Mouse (Mus musculus) heart, embryonic 16.5 days (tissue): Measurements from ENCODE around the gene Ndufb10. TPM values are rescaled to one million over a fixed set of nuclear protein-coding genes. Genes with fewer than 3 reads are reported as not detected.
A peak's percentile ranks its signal among the peaks of the same experiment; 100 is the strongest.

Source experiments
- ATAC-seq: fragments of 200-750 bp; cut with Nextera tagmentation; replicated peaks from 2 replicates; pipeline ENCODE4 v1.8.0; 2017; ENCODE audit warnings: moderate number of reproducible peaks; ENCODE audit not compliant: insufficient read depth, low FRiP score; ENCODE audit errors: extremely low read depth
- H3K27ac ChIP-seq: fragments of 300-500 bp; sonication (generic); 2 replicates; pipeline ENCODE4 v1.5.1; 2014; ENCODE audit warnings: mild to moderate bottlenecking, low read length, control low read depth, moderate library complexity
- H3K27me3 ChIP-seq: fragments of 300-500 bp; sonication (generic); 2 replicates; pipeline ENCODE4 v1.6.1; 2014; ENCODE audit warnings: low read length, mixed read lengths; ENCODE audit not compliant: control insufficient read depth, insufficient read depth
- H3K36me3 ChIP-seq: fragments of 300-500 bp; sonication (generic); 2 replicates; pipeline ENCODE4 v1.6.1; 2014; ENCODE audit not compliant: control insufficient read depth, insufficient read depth
- H3K4me1 ChIP-seq: fragments of 300-500 bp; sonication (generic); 2 replicates; pipeline ENCODE4 v1.6.1; 2014; ENCODE audit warnings: low read length, mixed read lengths; ENCODE audit not compliant: control insufficient read depth, insufficient read depth
- H3K4me2 ChIP-seq: fragments of 300-500 bp; sonication (generic); 2 replicates; pipeline ENCODE4 v1.6.1; 2014; ENCODE audit warnings: low read depth, mild to moderate bottlenecking, control low read depth, low read length
- H3K4me3 ChIP-seq: fragments of 300-500 bp; sonication (generic); 2 replicates; pipeline ENCODE4 v1.5.1; 2014; ENCODE audit warnings: mild to moderate bottlenecking, control low read depth, low read length
- H3K9ac ChIP-seq: fragments of 300-500 bp; sonication (generic); 2 replicates; pipeline ENCODE4 v1.6.1; 2014; ENCODE audit warnings: low read length, control low read depth
- H3K9me3 ChIP-seq: fragments of 300-500 bp; sonication (generic); replicated peaks from 2 replicates; pipeline ENCODE4 v1.6.1; 2016; ENCODE audit warnings: low read length; ENCODE audit not compliant: control insufficient read depth
- WGBS: fragments of 180-500 bp; shearing (Covaris S2); extraction: QIAGEN DNeasy Blood & Tissue Kit; methylation state at CpG from one replicate; pipeline ENCODE4 v1.1.7; 2014; 5-methylcytosine and 5-hydroxymethylcytosine counted together
- polyA plus RNA-seq: library from polyadenylated mRNA; unstranded; fragments of >200 nt; fragmentation: Nextera tagmentation; extraction: Ambion mirVana; gene quantifications from 2 replicates; pipeline ENCODE4 v1.2.1, GENCODE M21; 2015

The Ndufb10 gene
- polyA plus RNA-seq, 1 experiment from 2014 or later: 615 TPM

DNA sequence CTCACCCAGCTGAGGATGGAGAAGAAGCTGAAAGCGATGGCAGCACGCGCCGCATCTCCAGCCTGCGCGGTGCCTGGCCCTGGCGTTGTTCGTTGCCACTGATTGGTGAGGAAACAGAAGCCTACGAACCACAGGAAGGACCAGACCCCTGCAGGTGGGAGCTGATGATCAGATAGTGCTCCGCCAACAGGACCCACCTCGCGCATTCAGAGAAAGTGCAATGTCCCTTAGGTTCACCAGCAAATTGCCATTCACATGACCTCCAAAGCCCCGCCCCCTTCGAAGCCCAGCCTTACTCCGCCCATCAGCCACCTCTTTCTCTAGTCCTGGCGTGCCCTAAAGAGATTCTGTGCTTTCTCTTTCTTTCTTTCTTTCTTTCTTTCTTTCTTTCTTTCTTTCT lies 37.8 kb downstream of the Ndufb10 start:
- ATAC-seq: no peak
- H3K27ac ChIP-seq: no peak overlapping the region
- no peak overlapping the region for H3K4me3 ChIP-seq
- H3K9ac ChIP-seq: no peak overlapping the region
- H3K9me3 ChIP-seq: no peaks in the 10 kb centered on the region
- peaks cover 31% of the 10 kb centered on the region for H3K27me3 ChIP-seq
- WGBS: 27% methylated on average over 16 of the region's 16 CpGs
- peaks cover 6% of the 10 kb centered on the region for H3K36me3 ChIP-seq
- peak overlapping the region; percentile 36; the same call in 1 of the 2 replicates for H3K4me2 ChIP-seq
- H3K4me1 ChIP-seq: peaks cover 15% of the 10 kb centered on the region

DNA sequence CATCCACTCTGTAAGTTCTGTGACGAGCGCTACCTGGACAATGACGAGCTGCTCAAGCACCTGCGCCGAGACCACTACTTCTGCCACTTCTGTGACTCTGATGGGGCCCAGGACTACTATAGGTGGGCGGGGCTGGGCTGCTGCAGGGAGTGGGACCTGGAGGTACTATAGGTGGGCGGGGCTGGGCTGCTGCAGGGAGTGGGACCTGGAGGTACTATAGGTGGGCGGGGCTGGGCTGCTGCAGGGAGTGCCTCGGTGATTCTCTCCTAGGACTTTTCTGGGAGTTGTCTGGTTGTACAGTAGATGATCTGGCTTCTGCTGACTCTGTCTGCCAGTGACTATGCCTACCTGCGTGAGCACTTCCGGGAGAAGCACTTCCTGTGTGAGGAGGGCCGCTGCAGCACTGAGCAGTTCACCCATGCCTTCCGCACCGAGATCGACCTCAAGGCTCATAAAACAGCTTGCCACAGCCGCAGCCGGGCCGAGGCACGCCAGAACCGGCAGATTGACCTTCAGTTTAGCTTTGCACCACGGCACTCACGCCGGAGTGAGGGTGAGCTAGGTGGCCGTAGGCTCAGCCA lies 46.7 kb downstream of the Ndufb10 start:
- peaks cover 5% of the 10 kb centered on the region for H3K4me1 ChIP-seq
- H3K9ac ChIP-seq: no peak overlapping the region
- H3K9me3 ChIP-seq: no peaks in the 10 kb centered on the region
- WGBS: 90% methylated on average over 24 of the region's 24 CpGs
- no peak overlapping the region for H3K27ac ChIP-seq
- H3K4me2 ChIP-seq: no peak overlapping the region
- peaks cover 41% of the 10 kb centered on the region for H3K36me3 ChIP-seq
- H3K27me3 ChIP-seq: no peaks in the 10 kb centered on the region
- H3K4me3 ChIP-seq: no peak overlapping the region
- ATAC-seq: no peak

GRCm38 (mm10) chr17:24676877-24677276 lies 47.4 kb downstream of the Ndufb10 start:
- ATAC-seq: no peak
- Histone ChIP-seq H3K27me3 (no peaks in the 10 kb centered on the region), H3K9me3 (no peaks in the 10 kb centered on the region), H3K4me2 (no peak overlapping the region), H3K4me1 (peaks cover 11% of the 10 kb centered on the region), H3K4me3 (no peak overlapping the region), H3K9ac (no peak overlapping the region), H3K36me3 (peaks cover 37% of the 10 kb centered on the region), H3K27ac (no peak overlapping the region)
- WGBS: 92% methylated on average over 5 of the region's 5 CpGs

- Histone ChIP-seq H3K9me3 (no peaks in the 10 kb centered on the region), H3K4me3 (no peak overlapping the region), H3K9ac (no peak overlapping the region), H3K27ac (no peak overlapping the region), H3K36me3 (peaks cover 33% of the 10 kb centered on the region), H3K4me2 (no peak overlapping the region), H3K4me1 (peaks cover 18% of the 10 kb centered on the region), H3K27me3 (no peaks in the 10 kb centered on the region)
- no peak for ATAC-seq
- 60% methylated on average over 2 of the region's 2 CpGs for WGBS
These were observed 48.1 kb downstream of the Ndufb10 start for GRCm38 (mm10) chr17:24676187-24676586.

- no peak overlapping the region for H3K4me3 ChIP-seq
- H3K4me1 ChIP-seq: peaks cover 28% of the 10 kb centered on the region
- WGBS: 59% methylated on average over 7 of the region's 7 CpGs
- no peaks in the 10 kb centered on the region for H3K27me3 ChIP-seq
- H3K9me3 ChIP-seq: no peaks in the 10 kb centered on the region
- ATAC-seq: no peak
- peaks cover 19% of the 10 kb centered on the region for H3K36me3 ChIP-seq
- H3K4me2 ChIP-seq: no peak overlapping the region
- no peak overlapping the region for H3K27ac ChIP-seq
- H3K9ac ChIP-seq: no peak overlapping the region
These were observed 50.0 kb downstream of the Ndufb10 start for GRCm38 (mm10) chr17:24674277-24674676.

DNA sequence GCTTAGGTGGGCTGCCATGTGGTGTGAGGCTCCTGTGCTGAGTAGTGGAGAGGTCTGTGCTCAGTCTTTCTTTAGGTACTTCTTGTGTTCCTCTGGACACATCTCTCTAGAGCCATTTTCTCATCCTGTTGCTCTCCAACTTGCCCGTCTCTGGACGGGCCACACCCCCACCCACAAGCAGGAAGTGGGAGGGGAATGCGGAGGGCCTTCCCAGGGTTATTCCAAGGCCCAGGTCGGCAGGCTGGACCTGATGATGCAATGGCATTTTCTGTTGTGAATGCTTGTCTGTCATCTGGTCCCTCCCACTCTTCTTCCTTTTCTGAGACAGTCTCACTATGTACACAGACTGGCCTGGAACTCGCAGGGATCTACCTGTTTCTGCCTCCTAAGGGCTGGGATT lies 52.1 kb downstream of the Ndufb10 start:
- Histone ChIP-seq H3K4me3 (no peak overlapping the region), H3K36me3 (peaks cover 3% of the 10 kb centered on the region; the same call in 1 of the 2 replicates), H3K9me3 (no peaks in the 10 kb centered on the region), H3K4me1 (peaks cover 33% of the 10 kb centered on the region), H3K27ac (peak overlapping the region; percentile 42; the same call in 1 of the 2 replicates), H3K27me3 (no peaks in the 10 kb centered on the region), H3K4me2 (peak overlapping the region; percentile 42), H3K9ac (peak overlapping the region; percentile 97; the same call in 1 of the 2 replicates)
- ATAC-seq: no peak
- 24% methylated on average over 5 of the region's 5 CpGs for WGBS

Other genes with a start within 250 kb of the Ndufb10 start
- gene Mlst8, start 245.4 kb downstream of the Ndufb10 start, polyA plus RNA-seq: 18.7 and 19.5 TPM in 2 replicates
- 0.24 and 0.52 TPM in 2 replicates for gene Caskin1, start 235.9 kb downstream of the Ndufb10 start, polyA plus RNA-seq
- gene Traf7, start 196.5 kb downstream of the Ndufb10 start, polyA plus RNA-seq: 77.6 and 80.7 TPM in 2 replicates
- 0.87 and 0.92 TPM in 2 replicates for gene Rab26, start 190.3 kb downstream of the Ndufb10 start, polyA plus RNA-seq
- 17.6 and 18.4 TPM in 2 replicates for gene Pkd1, start 174.6 kb downstream of the Ndufb10 start, polyA plus RNA-seq
- gene Tsc2, start 91.8 kb downstream of the Ndufb10 start, polyA plus RNA-seq: 48.1 and 53.3 TPM in 2 replicates
- gene Nthl1, start 91.8 kb downstream of the Ndufb10 start, polyA plus RNA-seq: 11.2 and 12.7 TPM in 2 replicates
- 50.8 and 63.9 TPM in 2 replicates for gene Slc9a3r2, start 74.2 kb downstream of the Ndufb10 start, polyA plus RNA-seq
- 0.62 TPM in 1 of 2 replicates, not detected in the other for gene Npw, start 66.0 kb downstream of the Ndufb10 start, polyA plus RNA-seq
- gene Zfp598, start 54.8 kb downstream of the Ndufb10 start, polyA plus RNA-seq: 11.9 and 17.0 TPM in 2 replicates
- 0.60 and 0.67 TPM in 2 replicates for gene Syngr3, start 34.5 kb downstream of the Ndufb10 start, polyA plus RNA-seq
- gene Gfer, start 28.3 kb downstream of the Ndufb10 start, polyA plus RNA-seq: 27.6 and 29.7 TPM in 2 replicates
- gene Noxo1, start 28.2 kb downstream of the Ndufb10 start, polyA plus RNA-seq: 0.97 and 1.2 TPM in 2 replicates
- 44.3 and 47.5 TPM in 2 replicates for gene Tbl3, start 16.8 kb downstream of the Ndufb10 start, polyA plus RNA-seq
- not detected in 2 replicates for gene Rnf151, start 6.4 kb downstream of the Ndufb10 start, polyA plus RNA-seq
- gene Rps2, start 6.4 kb downstream of the Ndufb10 start, polyA plus RNA-seq: 843 and 891 TPM in 2 replicates
- gene Rpl3l, start 3.3 kb upstream of the Ndufb10 start, polyA plus RNA-seq: 1.7 and 2.4 TPM in 2 replicates
- 19.0 and 21.2 TPM in 2 replicates for gene Msrb1, start 12.2 kb upstream of the Ndufb10 start, polyA plus RNA-seq
- gene Hs3st6, start 28.5 kb upstream of the Ndufb10 start, polyA plus RNA-seq: 0.21 and 0.36 TPM in 2 replicates
- not detected in 2 replicates for gene Meiob, start 79.8 kb upstream of the Ndufb10 start, polyA plus RNA-seq
- 69.1 and 71.8 TPM in 2 replicates for gene Hagh, start 115.7 kb upstream of the Ndufb10 start, polyA plus RNA-seq
- gene Fahd1, start 125.9 kb upstream of the Ndufb10 start, polyA plus RNA-seq: 50.2 and 59.9 TPM in 2 replicates
- gene Igfals, start 141.5 kb upstream of the Ndufb10 start, polyA plus RNA-seq: 0.40 and 0.70 TPM in 2 replicates
- gene Nubp2, start 161.9 kb upstream of the Ndufb10 start, polyA plus RNA-seq: 37.9 and 38.3 TPM in 2 replicates
- 33.7 and 34.0 TPM in 2 replicates for gene Spsb3, start 162.2 kb upstream of the Ndufb10 start, polyA plus RNA-seq
- gene Eme2, start 170.6 kb upstream of the Ndufb10 start, polyA plus RNA-seq: 18.2 and 20.4 TPM in 2 replicates
- gene Mrps34, start 170.6 kb upstream of the Ndufb10 start, polyA plus RNA-seq: 86.8 and 94.8 TPM in 2 replicates
- 38.2 and 42.1 TPM in 2 replicates for gene Nme3, start 172.0 kb upstream of the Ndufb10 start, polyA plus RNA-seq
- gene Mapk8ip3, start 212.5 kb upstream of the Ndufb10 start, polyA plus RNA-seq: 30.1 and 33.0 TPM in 2 replicates
- 79.3 and 82.5 TPM in 2 replicates for gene Jpt2, start 236.2 kb upstream of the Ndufb10 start, polyA plus RNA-seq